Comparison of ENCODE assay signal across 8 mouse cellular contexts in genomic region chr14:99931879-99932278, GRCm38 (mm10).
DNase-seq lines count a peak whose midpoint lies in the region; ATAC-seq and TF ChIP-seq lines count a peak whose summit lies in the region.

No protein-coding gene starts in this region.

- no peaks in the 10 kb centered on the region for H3K36me3 ChIP-seq in liver, embryonic 14.5 days (replicated peaks; ENCODE audit: control insufficient read depth, insufficient read depth, low read depth)
- no peaks in the 10 kb centered on the region for H3K36me3 ChIP-seq in neural tube, embryonic 15.5 days

- TF ChIP-seq CTCF in liver, embryonic 14.5 days (IDR thresholded peaks at IDR 0.05; ENCODE audit: low read depth), result peak; percentile 62

- TF ChIP-seq EP300 in liver, embryonic 14.5 days (IDR thresholded peaks at IDR 0.05; ENCODE audit: low read depth), result no peak

- WGBS in liver, embryonic 14.5 days (ENCODE audit: insufficient replicate concordance), result 10% methylated on average over 4 of the region's 4 CpGs
- WGBS in neural tube, embryonic 15.5 days, result 12% methylated on average over 4 of the region's 4 CpGs

- H3K4me3 ChIP-seq in liver, embryonic 14.5 days (ENCODE audit: insufficient read depth in 1 of 2, low read depth in 2 of 2, low read length in 2 of 2), result no peak overlapping the region
- H3K4me3 ChIP-seq in neural tube, embryonic 15.5 days (replicated peaks), result no peak overlapping the region

- no peak overlapping the region for H3K9ac ChIP-seq in liver, embryonic 14.5 days (replicated peaks)
- no peak overlapping the region for H3K9ac ChIP-seq in neural tube, embryonic 15.5 days (replicated peaks)

- DNase-seq in CD8-positive naive resting alpha-beta T cell, adult 2 months (ENCODE audit: low read depth in 2 of 2, low spot score in 2 of 2), result peak; percentile 11 to 24
- DNase-seq in adrenal gland, postnatal 10 days, result peak; percentile 84
- DNase-seq in embryo, embryonic 11.5 days (ENCODE audit: low read depth, low spot score), result peak; percentile 64
- peak; percentile 47 to 68 for DNase-seq in gastrocnemius, postnatal 4 days (ENCODE audit: low spot score in 2 of 2)
- DNase-seq in kidney, postnatal 14 days, result peak; percentile 76
- DNase-seq in liver, embryonic 14.5 days (ENCODE audit: low read depth in 3 of 3, low spot score in 3 of 3), result peak in 2 of 3 experiments; percentile 4 to 14
- peak; percentile 74 for DNase-seq in urinary bladder, postnatal 14 days (ENCODE audit: low spot score)

- H3K27ac ChIP-seq in liver, embryonic 14.5 days, result no peak overlapping the region
- H3K27ac ChIP-seq in neural tube, embryonic 15.5 days (replicated peaks), result no peak overlapping the region

- no peaks in the 10 kb centered on the region for H3K9me3 ChIP-seq in liver, embryonic 14.5 days (ENCODE audit: control insufficient read depth, low read length)
- no peaks in the 10 kb centered on the region for H3K9me3 ChIP-seq in neural tube, embryonic 15.5 days (replicated peaks)

- H3K27me3 ChIP-seq in liver, embryonic 14.5 days (ENCODE audit: control insufficient read depth, insufficient read depth, low read length), result no peaks in the 10 kb centered on the region
- H3K27me3 ChIP-seq in neural tube, embryonic 15.5 days (replicated peaks), result no peaks in the 10 kb centered on the region

- H3K4me1 ChIP-seq in liver, embryonic 14.5 days (replicated peaks; ENCODE audit: control insufficient read depth in 2 of 2, insufficient read depth in 2 of 2, low read length in 1 of 2), result no peaks in the 10 kb centered on the region
- no peaks in the 10 kb centered on the region for H3K4me1 ChIP-seq in neural tube, embryonic 15.5 days

- no peak overlapping the region for H3K4me2 ChIP-seq in liver, embryonic 14.5 days (ENCODE audit: low read depth)
- H3K4me2 ChIP-seq in neural tube, embryonic 15.5 days, result no peak overlapping the region

- ATAC-seq in liver, embryonic 14.5 days (ENCODE audit: insufficient read depth), result no peak
- peak; percentile 65; the same call in 1 of the 2 replicates for ATAC-seq in neural tube, embryonic 15.5 days (ENCODE audit: low FRiP score)

Comparison
In these comparisons a context has a peak if more than half of its experiments do, and no peak if none do; other contexts are left out.
1. DNase-seq: peak in every context shown above with its lines; median percentile 84 in adrenal gland, postnatal 10 days; 76 in kidney, postnatal 14 days; 74 in urinary bladder, postnatal 14 days; 64 in embryo, embryonic 11.5 days; 58 in gastrocnemius, postnatal 4 days; 18 in CD8-positive naive resting alpha-beta T cell, adult 2 months; 9 in liver, embryonic 14.5 days.